Mouse (Mus musculus): ENCODE results near the gene Srpr. TPM values are rescaled to one million over a fixed set of nuclear protein-coding genes. Genes with fewer than 3 reads are reported as not detected.
A peak's percentile ranks its signal among the peaks of the same experiment; 100 is the strongest.

Srpr gene
- polyA plus RNA-seq, 1 experiment from 2014 or later = 51.5 TPM

GRCm38 (mm10) chr9:35164142-35164874 lies 35.7 kb upstream of the Srpr start:
- no peaks in the 10 kb centered on the region for H3K9me3 ChIP-seq (replicated peaks; ENCODE audit: control insufficient read depth, low read length)
- H3K4me3 ChIP-seq (ENCODE audit: low read depth, low read length) = no peak overlapping the region
- H3K9ac ChIP-seq (ENCODE audit: low read depth, low read length) = no peak overlapping the region
- ATAC-seq (ENCODE audit: low read depth) = 0 out of 2 replicates have a peak, but pooled peaks have one; percentile 9
- no peaks in the 10 kb centered on the region for H3K27me3 ChIP-seq (ENCODE audit: control insufficient read depth, insufficient read depth, low read depth, low read length)
- WGBS (ENCODE audit: insufficient replicate concordance) = 38% methylated on average over 5 of the region's 5 CpGs
- no peaks in the 10 kb centered on the region for H3K36me3 ChIP-seq (ENCODE audit: control insufficient read depth, insufficient read depth)
- peaks cover 3% of the 10 kb centered on the region; the same call in 1 of the 2 replicates for H3K4me1 ChIP-seq (ENCODE audit: control insufficient read depth, low read depth, low read length)
- H3K4me2 ChIP-seq (ENCODE audit: low read depth, low read length) = no peak overlapping the region
- H3K27ac ChIP-seq (ENCODE audit: low read length) = no peak overlapping the region

GRCm38 (mm10) chr9:35166144-35166797 lies 33.7 kb upstream of the Srpr start:
- no peak overlapping the region for H3K27ac ChIP-seq (ENCODE audit: low read length)
- H3K4me3 ChIP-seq (ENCODE audit: low read depth, low read length) = no peak overlapping the region
- no peaks in the 10 kb centered on the region for H3K27me3 ChIP-seq (ENCODE audit: control insufficient read depth, insufficient read depth, low read depth, low read length)
- no peaks in the 10 kb centered on the region for H3K9me3 ChIP-seq (replicated peaks; ENCODE audit: control insufficient read depth, low read length)
- WGBS (ENCODE audit: insufficient replicate concordance) = 43% methylated on average over 3 of the region's 3 CpGs
- H3K36me3 ChIP-seq (ENCODE audit: control insufficient read depth, insufficient read depth) = peaks cover 5% of the 10 kb centered on the region
- H3K9ac ChIP-seq (ENCODE audit: low read depth, low read length) = no peak overlapping the region
- peaks cover 3% of the 10 kb centered on the region; the same call in 1 of the 2 replicates for H3K4me1 ChIP-seq (ENCODE audit: control insufficient read depth, low read depth, low read length)
- no peak overlapping the region for H3K4me2 ChIP-seq (ENCODE audit: low read depth, low read length)
- ATAC-seq (ENCODE audit: low read depth) = 0 out of 2 replicates have a peak, but pooled peaks have one; percentile 37

DNA sequence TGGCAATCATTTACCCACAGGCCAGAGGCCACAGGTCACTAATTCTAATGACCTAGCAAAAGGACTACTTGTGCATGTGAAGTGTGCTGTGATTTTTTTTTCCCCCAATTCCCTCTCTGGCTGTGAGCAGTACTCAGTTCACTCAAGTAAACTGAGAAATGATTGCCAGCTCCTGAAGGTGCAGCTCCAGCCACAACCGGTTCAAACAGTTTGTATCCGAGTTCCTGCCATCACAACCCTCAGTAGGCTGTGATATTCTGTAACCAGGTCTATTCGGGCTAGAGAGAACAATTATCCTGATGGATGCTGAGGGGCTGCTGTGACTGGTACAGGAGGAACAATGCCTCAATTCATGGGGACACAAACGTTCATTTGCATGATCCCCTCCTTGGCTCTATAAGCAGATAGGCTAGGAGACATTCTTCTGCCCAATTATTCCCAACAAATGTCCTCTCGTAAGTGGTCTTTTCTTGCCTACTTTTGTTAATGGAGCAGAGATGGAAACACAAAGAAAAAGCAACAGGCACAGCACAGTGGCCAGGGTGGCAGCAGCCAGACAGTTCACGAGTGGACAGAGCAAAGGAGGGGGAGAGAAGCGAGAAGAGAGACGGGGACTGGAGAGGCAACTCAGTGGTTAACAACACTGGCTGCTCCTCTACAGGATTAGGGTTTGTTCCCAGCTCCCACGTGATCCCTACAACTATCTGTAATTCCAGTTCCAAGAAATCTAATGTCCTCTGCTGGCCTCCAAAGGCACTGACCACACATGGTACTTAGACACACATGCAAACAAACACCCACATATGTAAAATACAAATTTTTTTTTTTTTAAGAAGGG lies 33.0 kb upstream of the Srpr start:
- Histone ChIP-seq H3K9ac (ENCODE audit: low read depth, low read length) (no peak overlapping the region), H3K4me1 (ENCODE audit: control insufficient read depth, low read depth, low read length) (peaks cover 3% of the 10 kb centered on the region; the same call in 1 of the 2 replicates), H3K9me3 (replicated peaks; ENCODE audit: control insufficient read depth, low read length) (no peaks in the 10 kb centered on the region), H3K27me3 (ENCODE audit: control insufficient read depth, insufficient read depth, low read depth, low read length) (no peaks in the 10 kb centered on the region), H3K4me3 (ENCODE audit: low read depth, low read length) (no peak overlapping the region), H3K4me2 (ENCODE audit: low read depth, low read length) (no peak overlapping the region), H3K27ac (ENCODE audit: low read length) (peak overlapping the region; percentile 6), H3K36me3 (ENCODE audit: control insufficient read depth, insufficient read depth) (peaks cover 5% of the 10 kb centered on the region)
- 60% methylated on average over 9 of the region's 9 CpGs for WGBS (ENCODE audit: insufficient replicate concordance)
- peak; percentile 52 for ATAC-seq (ENCODE audit: low read depth)

DNA sequence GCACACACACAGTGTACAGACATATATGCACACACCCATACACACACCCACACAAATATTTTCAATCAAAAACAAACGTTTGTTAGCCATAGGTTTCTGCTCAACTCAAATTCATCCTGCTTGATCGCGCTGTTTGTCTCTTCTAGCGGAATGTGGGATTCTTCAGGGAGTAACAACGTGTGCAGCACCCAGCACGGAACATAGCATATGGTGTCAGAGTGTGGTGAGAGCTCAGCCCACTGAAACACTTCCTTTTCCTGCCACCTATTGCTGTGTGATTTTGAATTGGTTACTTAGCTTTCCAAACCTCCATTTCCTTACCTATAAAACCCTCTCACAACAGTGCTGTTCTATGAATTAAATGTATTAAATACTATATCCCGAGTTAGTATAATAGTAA lies 29.9 kb upstream of the Srpr start:
- no peak overlapping the region for H3K27ac ChIP-seq (ENCODE audit: low read length)
- H3K36me3 ChIP-seq (ENCODE audit: control insufficient read depth, insufficient read depth) = peaks cover 5% of the 10 kb centered on the region
- peaks cover 15% of the 10 kb centered on the region for H3K4me1 ChIP-seq (ENCODE audit: control insufficient read depth, low read depth, low read length)
- no peaks in the 10 kb centered on the region for H3K27me3 ChIP-seq (ENCODE audit: control insufficient read depth, insufficient read depth, low read depth, low read length)
- no peaks in the 10 kb centered on the region for H3K9me3 ChIP-seq (replicated peaks; ENCODE audit: control insufficient read depth, low read length)
- no peak for ATAC-seq (ENCODE audit: low read depth)
- no peak overlapping the region for H3K4me3 ChIP-seq (ENCODE audit: low read depth, low read length)
- no peak overlapping the region for H3K9ac ChIP-seq (ENCODE audit: low read depth, low read length)
- no peak overlapping the region for H3K4me2 ChIP-seq (ENCODE audit: low read depth, low read length)
- WGBS (ENCODE audit: insufficient replicate concordance) = 76% methylated on average over 7 of the region's 7 CpGs

GRCm38 (mm10) chr9:35173331-35173730 lies 26.6 kb upstream of the Srpr start:
- 50% methylated on average over 1 of the region's 1 CpGs for WGBS (ENCODE audit: insufficient replicate concordance)
- H3K36me3 ChIP-seq (ENCODE audit: control insufficient read depth, insufficient read depth) = peaks cover 5% of the 10 kb centered on the region
- no peak overlapping the region for H3K4me2 ChIP-seq (ENCODE audit: low read depth, low read length)
- no peaks in the 10 kb centered on the region for H3K27me3 ChIP-seq (ENCODE audit: control insufficient read depth, insufficient read depth, low read depth, low read length)
- H3K9ac ChIP-seq (ENCODE audit: low read depth, low read length) = no peak overlapping the region
- H3K4me1 ChIP-seq (ENCODE audit: control insufficient read depth, low read depth, low read length) = peaks cover 13% of the 10 kb centered on the region
- no peak for ATAC-seq (ENCODE audit: low read depth)
- no peaks in the 10 kb centered on the region for H3K9me3 ChIP-seq (replicated peaks; ENCODE audit: control insufficient read depth, low read length)
- no peak overlapping the region for H3K4me3 ChIP-seq (ENCODE audit: low read depth, low read length)
- no peak overlapping the region for H3K27ac ChIP-seq (ENCODE audit: low read length)

GRCm38 (mm10) chr9:35175251-35176123 lies 24.5 kb upstream of the Srpr start, which contains the start of gene Dcps:
Dcps (minus strand) TSS chr9:35176061.
- peak; percentile 99 for ATAC-seq (ENCODE audit: low read depth)
- Histone ChIP-seq H3K4me2 (ENCODE audit: low read depth, low read length) (peak within 1 kb of the TSS; percentile 94), H3K27ac (ENCODE audit: low read length) (peak within 1 kb of the TSS; percentile 85), H3K9me3 (replicated peaks; ENCODE audit: control insufficient read depth, low read length) (no peaks in the 10 kb centered on the region), H3K36me3 (ENCODE audit: control insufficient read depth, insufficient read depth) (peaks cover 3% of the 10 kb centered on the region), H3K4me1 (ENCODE audit: control insufficient read depth, low read depth, low read length) (peaks cover 13% of the 10 kb centered on the region), H3K27me3 (ENCODE audit: control insufficient read depth, insufficient read depth, low read depth, low read length) (no peaks in the 10 kb centered on the region), H3K4me3 (ENCODE audit: low read depth, low read length) (peak within 1 kb of the TSS; percentile 76), H3K9ac (ENCODE audit: low read depth, low read length) (peak within 1 kb of the TSS; percentile 73)
- under 1% methylated on average over 38 of the region's 38 CpGs for WGBS (ENCODE audit: insufficient replicate concordance)

- H3K9ac ChIP-seq (ENCODE audit: low read depth, low read length) = peak overlapping the region; percentile 26; the same call in 1 of the 2 replicates
- ATAC-seq (ENCODE audit: low read depth) = no peak
- WGBS (ENCODE audit: insufficient replicate concordance) = 39% methylated on average over 14 of the region's 14 CpGs
- H3K9me3 ChIP-seq (replicated peaks; ENCODE audit: control insufficient read depth, low read length) = no peaks in the 10 kb centered on the region
- H3K4me2 ChIP-seq (ENCODE audit: low read depth, low read length) = peak overlapping the region; percentile 94
- H3K4me3 ChIP-seq (ENCODE audit: low read depth, low read length) = peak overlapping the region; percentile 76
- no peaks in the 10 kb centered on the region for H3K36me3 ChIP-seq (ENCODE audit: control insufficient read depth, insufficient read depth)
- peaks cover 13% of the 10 kb centered on the region for H3K4me1 ChIP-seq (ENCODE audit: control insufficient read depth, low read depth, low read length)
- H3K27me3 ChIP-seq (ENCODE audit: control insufficient read depth, insufficient read depth, low read depth, low read length) = no peaks in the 10 kb centered on the region
- H3K27ac ChIP-seq (ENCODE audit: low read length) = no peak overlapping the region
Measured at GRCm38 (mm10) chr9:35176124-35176659, 23.8 kb upstream of the Srpr start.

DNA sequence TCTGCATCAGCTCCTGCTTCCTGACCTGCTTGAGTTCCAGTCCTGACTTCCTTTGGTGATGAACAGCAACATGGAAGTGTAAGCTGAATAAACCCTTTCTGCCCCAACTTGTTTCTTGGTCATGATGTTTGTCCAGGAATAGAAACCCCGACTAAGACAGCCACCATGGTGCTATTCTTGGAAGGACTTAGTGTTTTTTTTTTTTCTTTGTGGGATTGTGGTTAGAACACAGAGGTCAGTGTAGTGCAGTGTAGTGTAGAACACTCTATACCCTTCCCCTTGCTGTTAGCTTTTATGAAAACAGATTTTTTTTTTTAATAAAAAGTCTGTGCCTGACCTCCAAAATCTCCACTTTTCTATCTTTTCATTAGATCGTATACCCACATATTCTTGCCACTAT lies 17.1 kb upstream of the Srpr start:
- Histone ChIP-seq H3K36me3 (ENCODE audit: control insufficient read depth, insufficient read depth) (no peaks in the 10 kb centered on the region), H3K9ac (ENCODE audit: low read depth, low read length) (no peak overlapping the region), H3K9me3 (replicated peaks; ENCODE audit: control insufficient read depth, low read length) (no peaks in the 10 kb centered on the region), H3K27me3 (ENCODE audit: control insufficient read depth, insufficient read depth, low read depth, low read length) (no peaks in the 10 kb centered on the region), H3K4me2 (ENCODE audit: low read depth, low read length) (no peak overlapping the region), H3K27ac (ENCODE audit: low read length) (no peak overlapping the region), H3K4me3 (ENCODE audit: low read depth, low read length) (no peak overlapping the region), H3K4me1 (ENCODE audit: control insufficient read depth, low read depth, low read length) (no peaks in the 10 kb centered on the region)
- WGBS (ENCODE audit: insufficient replicate concordance) = 45% methylated on average over 2 of the region's 2 CpGs
- no peak for ATAC-seq (ENCODE audit: low read depth)

All from liver, embryonic 16.5 days (tissue).